Mouse (Mus musculus) testis, adult 2 months (tissue): Measurements from ENCODE around the gene Slc22a4. TPM values are rescaled to one million over a fixed set of nuclear protein-coding genes. Genes with fewer than 3 reads are reported as not detected.
"Not testable (repeated sequence)": the region's sequence is repeated elsewhere in the genome, so short reads cannot be mapped to it uniquely, and the experiment has no call there.

Source experiments
- H3K27ac ChIP-seq: fragments of 200-500 bp; 2 replicates; pipeline ENCODE4 v1.5.1; 2012; ENCODE audit warnings: low read depth, low read length; ENCODE audit not compliant: control insufficient read depth, insufficient read depth
- H3K27me3 ChIP-seq: fragments of 200-500 bp; 2 replicates; pipeline ENCODE4 v1.6.1; 2012; ENCODE audit warnings: mild to moderate bottlenecking, low read length, moderate library complexity; ENCODE audit not compliant: control insufficient read depth, insufficient read depth
- H3K36me3 ChIP-seq: fragments of 200-500 bp; 2 replicates; pipeline ENCODE4 v1.6.1; 2012; ENCODE audit warnings: mild to moderate bottlenecking, low read length; ENCODE audit not compliant: control insufficient read depth, insufficient read depth
- H3K4me1 ChIP-seq: fragments of 200-500 bp; 2 replicates; pipeline ENCODE4 v1.6.1; 2012; ENCODE audit warnings: low read length; ENCODE audit not compliant: control insufficient read depth, insufficient read depth
- H3K4me3 ChIP-seq: fragments of 200-500 bp; 2 replicates; pipeline ENCODE4 v1.5.1; 2012; ENCODE audit warnings: low read depth, mild to moderate bottlenecking, low read length, moderate library complexity, mixed read lengths; ENCODE audit not compliant: control insufficient read depth
- CTCF ChIP-seq: fragments of 200-500 bp; IDR thresholded peaks from 2 replicates; pipeline ENCODE4 v1.5.1; 2012; ENCODE audit warnings: low read depth, mild to moderate bottlenecking, inconsistent platforms, low read length, moderate library complexity; ENCODE audit not compliant: control insufficient read depth, insufficient read depth, insufficient replicate concordance
- POLR2A ChIP-seq: fragments of 200-500 bp; IDR thresholded peaks from 2 replicates; pipeline ENCODE4 v1.6.1; 2012; ENCODE audit warnings: low read depth, mild to moderate bottlenecking, inconsistent platforms, low read length, moderate library complexity; ENCODE audit not compliant: control insufficient read depth
- polyA plus RNA-seq: library from polyadenylated mRNA; depleted of rRNA; stranded (reverse); fragments of >200 nt; gene quantifications from 2 replicates; pipeline ENCODE4 v1.2.3, GENCODE M21; 2012

The Slc22a4 gene
- polyA plus RNA-seq, 1 experiment = 0.57 TPM

DNA sequence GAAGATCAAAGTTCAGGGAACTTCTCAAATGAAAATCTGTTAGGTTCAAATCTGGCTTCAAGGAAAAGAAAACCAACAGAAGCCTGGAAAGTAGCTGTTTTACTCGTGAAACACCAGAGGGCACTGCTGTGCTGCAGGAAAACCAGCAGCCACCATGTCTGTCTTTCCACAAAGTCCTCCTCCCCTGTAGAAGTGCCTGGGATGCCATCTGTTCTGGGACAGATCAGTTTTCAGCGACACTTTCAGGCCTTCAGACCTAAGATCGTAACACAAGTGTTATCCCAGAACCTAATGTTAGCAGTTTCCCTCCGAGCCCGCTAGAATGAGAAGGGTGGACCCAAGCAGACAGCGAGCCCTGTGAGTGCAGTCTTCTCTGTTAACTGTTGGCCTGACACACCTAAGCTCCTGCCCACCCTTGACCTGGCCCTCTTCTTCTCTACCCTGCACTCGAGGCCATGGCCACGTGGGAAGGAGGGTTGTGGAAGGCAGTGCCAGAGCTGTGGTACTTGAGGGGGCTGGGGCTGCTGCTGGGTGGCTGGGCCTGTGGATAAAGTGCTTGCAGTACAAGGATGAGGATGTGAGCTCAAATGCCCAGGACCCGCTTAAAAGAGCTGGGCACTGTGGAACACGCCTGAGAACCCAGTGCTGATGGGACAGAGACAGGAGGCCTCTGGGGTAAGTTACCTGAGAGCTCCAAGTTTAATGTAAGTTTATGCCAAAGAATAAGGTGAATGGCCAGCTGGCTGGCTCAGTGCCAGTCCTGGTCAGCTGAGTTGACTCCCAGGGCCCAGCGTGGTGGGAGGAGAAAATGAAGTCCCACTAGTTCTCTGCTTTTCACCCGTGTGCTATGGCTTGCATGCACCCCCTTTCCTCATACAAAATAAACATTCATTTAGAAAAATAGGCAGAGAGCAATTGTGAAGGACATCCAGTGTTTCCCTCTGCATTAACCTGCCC, 24.9 kb downstream of the Slc22a4 start:
- peak; percentile 55; the same call in 1 of the 2 replicates for TF ChIP-seq CTCF
- not testable (repeated sequence) for H3K4me1 ChIP-seq, H3K27me3 ChIP-seq, H3K36me3 ChIP-seq, H3K4me3 ChIP-seq, H3K27ac ChIP-seq

DNA sequence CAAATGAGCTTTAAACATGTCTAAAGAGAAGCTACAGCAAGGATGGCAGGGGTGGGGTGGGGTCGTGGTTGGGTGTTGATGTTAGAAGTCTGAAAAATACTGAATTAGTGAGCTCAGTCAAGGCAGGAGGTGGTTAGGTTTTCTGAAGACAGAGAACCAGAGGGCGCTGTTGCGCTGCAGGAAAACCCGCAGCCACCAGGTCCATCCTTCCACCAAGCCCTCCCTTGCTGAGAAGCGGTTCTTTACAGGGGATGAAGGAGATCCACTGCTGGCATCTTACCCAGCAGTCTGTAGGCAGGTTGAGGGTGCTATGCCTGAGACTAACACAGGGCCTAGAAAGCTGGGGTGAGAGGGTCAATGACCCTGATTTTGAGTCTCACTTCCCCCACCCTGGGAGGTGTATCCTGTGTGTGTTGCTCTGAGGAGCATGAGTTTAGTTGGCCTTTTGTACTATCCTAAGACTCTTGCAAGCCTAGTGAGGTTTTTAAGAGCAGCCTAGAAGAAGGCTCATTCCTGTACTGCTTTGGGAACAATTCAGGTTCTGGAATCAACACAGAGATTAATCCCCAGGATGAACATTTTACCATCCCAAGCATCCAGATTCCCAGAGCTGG, 25.6 kb downstream of the Slc22a4 start:
- Histone ChIP-seq H3K27ac (no peak overlapping the region), H3K4me3 (no peak overlapping the region), H3K27me3 (no peaks in the 10 kb centered on the region), H3K4me1 (no peaks in the 10 kb centered on the region), H3K36me3 (no peaks in the 10 kb centered on the region)
- TF ChIP-seq CTCF = peak; percentile 61; the same call in 1 of the 2 replicates
- TF ChIP-seq POLR2A = no peak

DNA sequence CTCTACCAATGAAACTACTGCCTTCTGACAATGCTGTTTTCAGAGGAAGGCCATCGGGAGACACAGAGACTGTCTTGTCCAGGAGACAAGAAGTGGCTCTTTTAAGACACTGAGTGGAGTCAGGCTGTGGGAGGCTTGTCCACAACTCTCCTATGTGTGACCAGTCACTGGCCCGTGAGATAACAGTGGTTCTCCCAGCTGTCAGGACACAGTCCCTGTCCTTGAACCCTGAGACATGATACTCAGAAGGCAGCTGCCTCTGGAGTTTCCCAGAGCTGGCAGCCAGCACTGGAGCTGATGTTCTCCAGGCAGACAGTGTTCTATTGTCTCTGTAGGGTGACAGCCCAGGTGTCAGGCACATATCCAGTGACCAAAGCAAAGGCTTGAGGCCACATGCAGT, 30.2 kb downstream of the Slc22a4 start:
- TF ChIP-seq CTCF = no peak
- TF ChIP-seq POLR2A = no peak
- H3K36me3 ChIP-seq = no peaks in the 10 kb centered on the region
- no peaks in the 10 kb centered on the region for H3K4me1 ChIP-seq
- H3K27me3 ChIP-seq = no peaks in the 10 kb centered on the region
- H3K4me3 ChIP-seq = no peak overlapping the region
- no peak overlapping the region; the same call in 1 of the 2 replicates for H3K27ac ChIP-seq

DNA sequence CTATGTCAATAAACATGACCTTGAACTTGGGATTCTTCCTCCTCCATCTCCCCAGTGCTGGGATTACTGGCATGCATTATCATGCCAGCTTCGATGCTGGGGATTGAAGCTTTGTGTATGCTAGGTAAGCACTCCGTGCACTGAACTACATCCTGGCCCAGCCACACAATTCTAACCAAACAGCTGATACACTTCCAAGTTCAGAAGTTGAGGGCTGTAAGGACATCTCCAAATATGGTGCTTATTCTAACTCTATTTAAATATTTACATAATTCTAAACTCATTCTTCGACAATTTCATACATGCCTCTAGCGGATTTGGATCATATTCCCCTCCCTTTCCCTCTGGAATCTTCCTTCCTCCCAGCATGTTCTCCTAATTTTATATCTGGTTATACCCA, 35.6 kb downstream of the Slc22a4 start:
- TF ChIP-seq POLR2A = no peak
- no peak for TF ChIP-seq CTCF
- no peaks in the 10 kb centered on the region for H3K4me1 ChIP-seq
- H3K27ac ChIP-seq = no peak overlapping the region
- H3K27me3 ChIP-seq = no peaks in the 10 kb centered on the region
- no peaks in the 10 kb centered on the region for H3K36me3 ChIP-seq
- H3K4me3 ChIP-seq = no peak overlapping the region

DNA sequence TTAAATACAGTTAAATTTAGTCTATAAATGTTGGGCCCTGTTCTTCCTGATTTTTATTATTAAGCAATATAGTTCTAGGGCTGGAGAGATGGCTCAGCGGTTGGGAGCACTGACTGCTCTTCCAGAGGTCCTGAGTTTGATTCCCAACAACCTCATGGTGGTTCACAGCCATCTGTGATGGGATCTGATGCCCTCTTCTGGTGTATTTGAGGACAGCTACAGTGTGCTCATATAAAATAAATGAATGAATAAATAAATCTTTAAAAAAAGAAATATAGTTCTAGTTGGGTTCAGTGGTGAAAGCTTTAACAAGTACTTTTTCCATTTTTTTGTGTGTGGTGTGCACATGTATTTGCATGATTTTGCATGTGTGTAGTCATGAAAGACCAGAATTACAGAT, 38.7 kb downstream of the Slc22a4 start:
- no peaks in the 10 kb centered on the region for H3K36me3 ChIP-seq
- H3K27ac ChIP-seq = no peak overlapping the region
- no peaks in the 10 kb centered on the region for H3K27me3 ChIP-seq
- no peak for TF ChIP-seq POLR2A
- no peak for TF ChIP-seq CTCF
- H3K4me3 ChIP-seq = no peak overlapping the region
- H3K4me1 ChIP-seq = no peaks in the 10 kb centered on the region; the same call in 1 of the 2 replicates

DNA sequence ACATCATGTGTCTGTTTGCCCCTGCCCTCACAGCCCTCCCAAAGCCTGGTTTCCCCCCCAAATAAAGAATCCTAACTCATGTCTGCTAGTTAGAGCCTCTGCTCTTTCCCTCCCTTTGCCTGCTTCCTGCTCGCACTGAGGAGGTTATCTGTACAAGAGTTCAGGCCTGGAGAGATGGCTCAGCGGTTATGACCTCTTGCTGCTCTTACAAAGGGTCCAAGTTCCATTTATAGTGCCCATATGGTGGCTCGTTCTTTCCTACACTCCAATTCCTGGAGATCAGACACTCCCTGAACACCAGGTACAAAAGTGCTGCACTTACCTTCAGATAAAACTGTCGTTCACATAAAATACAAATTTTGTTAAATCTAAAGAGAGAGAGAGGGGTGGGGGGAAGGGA, 39.8 kb downstream of the Slc22a4 start:
- Histone ChIP-seq H3K27ac (no peak overlapping the region), H3K27me3 (no peaks in the 10 kb centered on the region), H3K4me3 (no peak overlapping the region), H3K4me1 (no peaks in the 10 kb centered on the region; the same call in 1 of the 2 replicates), H3K36me3 (no peaks in the 10 kb centered on the region)
- TF ChIP-seq CTCF (no peak), POLR2A (no peak)

DNA sequence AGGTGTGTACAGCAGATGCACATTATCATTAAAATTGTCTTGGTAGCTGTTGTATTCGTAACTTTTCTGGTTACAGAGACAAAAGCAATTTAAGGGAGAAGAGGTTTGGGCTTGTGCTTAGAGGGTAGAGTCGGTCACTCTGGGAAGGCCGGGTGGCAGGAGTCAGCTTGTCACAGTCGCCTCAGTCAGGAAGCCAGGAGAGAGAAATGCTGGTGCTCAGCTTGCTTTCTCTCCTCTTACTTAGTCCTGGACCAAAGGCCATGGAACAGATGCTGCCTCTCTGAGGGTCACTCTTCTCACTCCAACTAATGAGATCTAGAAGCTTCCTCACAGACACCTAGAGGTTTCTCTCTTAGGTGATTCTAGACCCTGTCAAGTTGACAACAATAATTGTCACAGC, 46.5 kb downstream of the Slc22a4 start:
- Histone ChIP-seq H3K27me3 (no peaks in the 10 kb centered on the region), H3K27ac (no peak overlapping the region), H3K36me3 (no peaks in the 10 kb centered on the region), H3K4me1 (peaks cover 3% of the 10 kb centered on the region), H3K4me3 (no peak overlapping the region)
- TF ChIP-seq POLR2A (no peak), CTCF (no peak)
